Mouse (Mus musculus) small intestine, adult 2 months (tissue): ENCODE measurements around the gene Ptprk. TPM values are rescaled to one million over a fixed set of nuclear protein-coding genes. Genes with fewer than 3 reads are reported as not detected.

ENCODE experiments used
- H3K27ac ChIP-seq: fragments of 200-500 bp; 2 replicates; pipeline ENCODE4 v1.5.1; 2012; ENCODE audit warnings: low read depth, low read length, control low read depth, inconsistent platforms; ENCODE audit not compliant: insufficient read depth
- H3K27me3 ChIP-seq: fragments of 200-500 bp; 2 replicates; pipeline ENCODE4 v1.6.1; 2012; ENCODE audit warnings: mild to moderate bottlenecking, moderate library complexity, low read length, inconsistent platforms; ENCODE audit not compliant: control insufficient read depth, insufficient read depth
- H3K36me3 ChIP-seq: fragments of 200-500 bp; 2 replicates; pipeline ENCODE4 v1.6.1; 2012; ENCODE audit warnings: mild to moderate bottlenecking, low read length, control low read depth, inconsistent platforms; ENCODE audit not compliant: control insufficient read depth, insufficient read depth
- H3K4me1 ChIP-seq: fragments of 200-500 bp; 2 replicates; pipeline ENCODE4 v1.6.1; 2012; ENCODE audit warnings: low read length, inconsistent platforms, mixed read lengths; ENCODE audit not compliant: control insufficient read depth, insufficient read depth, insufficient read length
- H3K4me3 ChIP-seq: fragments of 200-500 bp; 2 replicates; pipeline ENCODE4 v1.5.1; 2012; ENCODE audit warnings: low read depth, mild to moderate bottlenecking, control low read depth, inconsistent platforms, low read length, moderate library complexity
- CTCF ChIP-seq: fragments of 200-500 bp; IDR thresholded peaks from 2 replicates; pipeline ENCODE4 v1.5.1; 2012; ENCODE audit warnings: low read depth, mild to moderate bottlenecking, control low read depth, inconsistent platforms, low read length, moderate library complexity, mixed read lengths; ENCODE audit not compliant: insufficient replicate concordance, insufficient read length; ENCODE audit errors: extremely low read depth
- POLR2A ChIP-seq: fragments of 200-500 bp; IDR thresholded peaks from 2 replicates; pipeline ENCODE4 v1.6.1; 2012; ENCODE audit warnings: low read depth, mild to moderate bottlenecking, control low read depth, inconsistent platforms, low read length, moderate library complexity
- WGBS: fragments of 180-500 bp; shearing (Covaris S2); methylation state at CpG from one replicate; pipeline ENCODE4 v1.1.7; 2018; 5-methylcytosine and 5-hydroxymethylcytosine counted together
- polyA plus RNA-seq: library from polyadenylated mRNA; depleted of rRNA; stranded (reverse); fragments of >200 nt; gene quantifications from 2 replicates; pipeline ENCODE4 v1.2.3, GENCODE M21; 2012

Ptprk gene
- polyA plus RNA-seq, 1 experiment = 11.3 TPM

- Histone ChIP-seq H3K4me1 (peaks cover 3% of the 10 kb centered on the region; the same call in 1 of the 2 replicates), H3K27me3 (no peaks in the 10 kb centered on the region), H3K27ac (no peak overlapping the region), H3K36me3 (no peaks in the 10 kb centered on the region), H3K4me3 (no peak overlapping the region)
- no peak for TF ChIP-seq POLR2A
- TF ChIP-seq CTCF = no peak
Observed at GRCm38 (mm10) chr10:28161306-28161705, 86.7 kb downstream of the Ptprk start.

GRCm38 (mm10) chr10:28164250-28164649 lies 89.6 kb downstream of the Ptprk start:
- H3K4me1 ChIP-seq = peaks cover 4% of the 10 kb centered on the region; the same call in 1 of the 2 replicates
- no peaks in the 10 kb centered on the region for H3K27me3 ChIP-seq
- H3K4me3 ChIP-seq = no peak overlapping the region
- H3K27ac ChIP-seq = no peak overlapping the region
- no peak for TF ChIP-seq POLR2A
- TF ChIP-seq CTCF = no peak
- H3K36me3 ChIP-seq = no peaks in the 10 kb centered on the region

DNA sequence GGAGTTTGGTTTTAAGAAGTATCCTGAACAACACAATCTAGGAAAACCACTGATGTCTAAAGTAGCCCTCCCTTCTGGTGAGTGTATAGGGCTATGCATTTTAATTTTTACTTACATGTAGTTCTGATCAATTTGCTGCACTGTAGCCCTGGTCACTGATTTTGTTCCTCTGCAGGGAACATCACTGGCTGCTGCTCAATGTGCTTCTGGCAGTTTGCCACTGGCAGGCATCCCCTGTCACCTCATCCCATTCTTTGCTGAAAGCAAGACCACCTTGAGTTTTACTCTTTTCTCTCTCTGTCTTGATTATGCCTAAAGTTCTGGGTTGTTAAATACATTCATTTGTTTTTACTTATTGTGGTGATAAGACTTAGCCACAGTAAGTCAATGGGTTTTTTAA lies 90.1 kb downstream of the Ptprk start:
- TF ChIP-seq POLR2A (no peak), CTCF (no peak)
- H3K36me3 ChIP-seq = no peaks in the 10 kb centered on the region
- H3K4me3 ChIP-seq = no peak overlapping the region
- H3K4me1 ChIP-seq = peaks cover 4% of the 10 kb centered on the region; the same call in 1 of the 2 replicates
- H3K27me3 ChIP-seq = no peaks in the 10 kb centered on the region
- no peak overlapping the region for H3K27ac ChIP-seq

- Histone ChIP-seq H3K4me1 (peaks cover 4% of the 10 kb centered on the region; the same call in 1 of the 2 replicates), H3K36me3 (no peaks in the 10 kb centered on the region), H3K4me3 (no peak overlapping the region), H3K27ac (no peak overlapping the region), H3K27me3 (no peaks in the 10 kb centered on the region)
- no peak for TF ChIP-seq POLR2A
- TF ChIP-seq CTCF = no peak
- 16% methylated on average over 1 of the region's 1 CpGs for WGBS
Observed at GRCm38 (mm10) chr10:28166610-28167009, 92.0 kb downstream of the Ptprk start.

- Histone ChIP-seq H3K27me3 (no peaks in the 10 kb centered on the region), H3K36me3 (no peaks in the 10 kb centered on the region), H3K4me1 (peaks cover 4% of the 10 kb centered on the region; the same call in 1 of the 2 replicates), H3K27ac (no peak overlapping the region), H3K4me3 (no peak overlapping the region)
- TF ChIP-seq POLR2A = no peak
- no peak for TF ChIP-seq CTCF
- 54% methylated on average over 2 of the region's 2 CpGs for WGBS
Observed at GRCm38 (mm10) chr10:28167097-28167496, 92.5 kb downstream of the Ptprk start.

DNA sequence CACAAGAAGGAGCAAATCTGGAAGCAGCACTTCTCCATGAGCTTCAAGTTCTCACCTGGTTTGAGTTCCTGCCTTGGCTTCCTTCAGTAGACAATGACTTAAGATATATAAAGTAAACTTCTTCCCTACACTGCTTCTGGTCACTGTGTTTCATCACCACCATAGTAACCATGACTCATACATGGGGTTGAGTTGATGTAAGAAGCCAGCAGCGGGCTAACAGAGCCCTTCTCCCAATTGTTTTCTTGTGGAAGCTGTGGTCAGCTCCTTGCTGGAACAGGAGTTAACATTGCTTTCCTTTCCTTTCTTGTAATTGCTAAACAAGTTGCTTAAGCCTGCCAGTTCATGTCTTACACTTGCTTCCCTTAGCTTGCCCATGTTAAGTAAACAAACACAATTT lies 96.6 kb downstream of the Ptprk start:
- H3K4me3 ChIP-seq = no peak overlapping the region
- WGBS = 87% methylated on average over 1 of the region's 1 CpGs
- TF ChIP-seq CTCF = no peak
- no peak for TF ChIP-seq POLR2A

GRCm38 (mm10) chr10:28178876-28179275 lies 104.3 kb downstream of the Ptprk start:
- H3K27me3 ChIP-seq = no peaks in the 10 kb centered on the region
- no peak overlapping the region for H3K27ac ChIP-seq
- H3K4me3 ChIP-seq = no peak overlapping the region
- TF ChIP-seq CTCF (no peak), POLR2A (no peak)
- WGBS = 66% methylated on average over 4 of the region's 4 CpGs
- no peaks in the 10 kb centered on the region for H3K4me1 ChIP-seq
- no peaks in the 10 kb centered on the region for H3K36me3 ChIP-seq

More for the DNA sequence above, 96.6 kb downstream of the Ptprk start:
- Histone ChIP-seq H3K4me1 (peaks cover 2% of the 10 kb centered on the region; the same call in 1 of the 2 replicates), H3K27ac (no peak overlapping the region), H3K27me3 (no peaks in the 10 kb centered on the region), H3K36me3 (no peaks in the 10 kb centered on the region)

- Histone ChIP-seq H3K36me3 (no peaks in the 10 kb centered on the region), H3K4me1 (peaks cover 3% of the 10 kb centered on the region; the same call in 1 of the 2 replicates), H3K27ac (no peak overlapping the region), H3K4me3 (no peak overlapping the region), H3K27me3 (no peaks in the 10 kb centered on the region)
- WGBS = 85% methylated on average over 3 of the region's 3 CpGs
- no peak for TF ChIP-seq CTCF
- no peak for TF ChIP-seq POLR2A
Observed at GRCm38 (mm10) chr10:28182081-28182480, 107.5 kb downstream of the Ptprk start.
